Mouse (Mus musculus): ENCODE measurements around the gene Serpine1. TPM values are rescaled to one million over a fixed set of nuclear protein-coding genes. Genes with fewer than 3 reads are reported as not detected.

Gene Serpine1
- total RNA-seq, 4 experiments from 2014 or later: 33.2 to 59.2 (median 47.4) TPM

DNA sequence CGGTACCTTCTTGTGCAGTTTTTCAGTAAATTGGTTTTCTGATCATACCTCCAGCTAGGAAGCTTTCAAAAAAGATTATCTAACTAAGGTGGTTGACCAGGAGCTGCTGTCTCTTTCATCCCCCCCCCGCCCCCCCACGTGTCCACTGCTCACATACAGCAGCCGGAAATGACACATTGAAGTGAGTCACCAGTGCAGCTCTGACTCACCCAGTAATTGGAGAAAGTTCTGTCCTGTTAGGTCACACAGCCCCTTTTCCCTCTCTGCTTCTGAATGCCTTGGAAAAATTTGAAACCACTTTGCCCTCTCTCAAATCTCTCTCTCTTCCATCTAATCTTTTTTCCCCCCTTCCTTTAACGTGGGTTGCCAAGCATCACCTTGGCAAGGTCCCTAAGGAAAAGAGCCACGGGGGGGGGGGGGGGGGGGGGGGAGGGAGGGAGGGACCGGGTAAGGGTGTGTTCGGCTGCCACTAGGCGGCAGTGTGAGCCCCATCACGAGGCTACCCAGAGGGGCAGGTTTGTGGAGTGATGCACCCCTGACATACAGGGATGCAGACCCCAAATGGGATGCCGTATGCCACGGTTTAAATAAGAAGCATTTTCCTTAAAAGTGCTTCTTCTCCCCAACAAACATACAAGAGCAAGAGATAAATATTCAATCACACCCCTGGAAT, 10.1 kb downstream of the Serpine1 start:
- DNase-seq (ENCODE audit: low spot score): peak; percentile 30

DNA sequence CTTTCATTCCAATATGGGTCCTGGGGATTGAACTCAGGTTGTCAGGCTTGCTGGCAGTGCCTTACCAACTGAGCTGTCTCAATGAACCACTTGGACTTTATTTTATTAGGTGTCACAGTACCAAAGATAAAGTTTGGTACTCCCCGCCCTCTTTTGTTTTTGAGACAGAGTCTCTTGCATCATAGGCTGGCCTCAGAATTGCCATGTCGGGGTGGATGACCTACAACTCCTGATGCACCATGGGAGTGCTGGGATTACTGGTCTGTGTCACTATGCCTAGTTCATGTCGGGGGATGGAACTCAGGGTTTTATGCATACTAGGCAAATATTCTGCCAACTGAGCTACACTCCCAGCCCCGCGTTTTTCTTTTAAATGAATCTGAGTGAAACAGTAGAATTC, 17.2 kb downstream of the Serpine1 start:
- DNase-seq (ENCODE audit: low spot score): no peak

DNA sequence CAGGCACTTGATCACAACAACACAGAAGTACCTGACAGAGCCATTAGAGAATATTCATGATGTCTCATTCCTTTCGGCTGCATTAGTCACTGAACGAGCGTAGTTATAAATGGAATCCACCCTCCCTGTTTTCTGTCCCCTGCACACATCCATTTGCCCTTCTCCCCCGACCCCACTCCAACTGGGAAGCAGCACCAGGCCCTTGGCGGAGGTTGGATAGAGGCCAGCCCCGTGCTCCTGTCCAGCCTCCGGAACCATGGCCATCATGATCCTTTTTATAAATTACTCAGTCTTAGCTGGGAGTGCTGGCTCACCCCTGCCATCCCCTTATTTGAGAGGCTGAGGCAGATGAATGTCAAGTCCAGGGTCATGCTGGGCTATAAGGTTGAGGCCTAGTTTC, 17.8 kb downstream of the Serpine1 start:
- DNase-seq (ENCODE audit: low spot score): no peak

DNA sequence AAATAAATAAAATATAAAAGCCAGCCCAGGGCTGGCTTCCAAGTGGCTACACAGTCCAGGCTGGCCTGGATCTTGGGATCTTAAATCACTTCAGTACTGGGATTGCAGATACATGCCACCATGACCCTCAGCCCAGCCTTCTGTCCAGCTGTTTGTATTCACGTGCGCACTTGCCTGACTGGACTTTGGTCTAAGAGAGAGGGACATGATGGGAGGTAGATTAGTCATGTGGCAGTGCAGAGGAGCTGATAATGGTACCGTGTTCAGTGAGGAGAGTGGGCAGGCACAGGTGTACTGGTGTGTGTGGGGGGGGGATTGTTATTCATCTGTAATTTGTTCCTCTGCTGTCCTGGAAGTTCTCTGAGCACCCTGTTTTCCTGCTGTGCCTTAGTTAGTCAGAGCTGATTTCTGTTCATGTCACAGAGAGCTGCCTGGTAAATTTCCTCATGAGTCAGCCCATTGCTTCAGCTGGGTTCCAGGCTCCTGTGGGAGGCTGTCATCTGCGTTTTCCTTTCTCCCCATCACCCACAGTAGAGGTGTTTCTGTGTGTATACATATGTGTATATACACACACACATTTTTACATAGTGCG, 20.1 kb downstream of the Serpine1 start:
- DNase-seq (ENCODE audit: low spot score): no peak

DNA sequence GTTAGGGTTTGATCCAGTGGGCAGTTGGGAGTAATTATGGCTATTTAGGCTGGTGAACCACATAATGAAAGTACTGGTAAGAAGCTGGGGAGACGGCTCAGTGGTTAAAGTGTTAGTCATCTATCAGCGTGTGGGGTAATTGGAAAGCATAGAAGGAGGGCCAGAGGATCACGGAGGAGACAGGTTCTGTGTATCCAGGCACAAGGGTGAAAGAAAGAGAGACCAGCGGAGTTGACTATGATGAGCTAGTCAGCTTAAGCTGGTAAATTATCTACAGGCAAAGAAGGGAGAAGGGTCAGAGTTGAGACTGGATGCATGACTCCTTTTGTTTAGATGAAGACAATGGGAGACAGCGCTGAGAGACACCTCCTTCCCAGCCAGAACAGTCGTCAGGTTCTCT, 20.9 kb downstream of the Serpine1 start:
- DNase-seq (ENCODE audit: low spot score): no peak

DNA sequence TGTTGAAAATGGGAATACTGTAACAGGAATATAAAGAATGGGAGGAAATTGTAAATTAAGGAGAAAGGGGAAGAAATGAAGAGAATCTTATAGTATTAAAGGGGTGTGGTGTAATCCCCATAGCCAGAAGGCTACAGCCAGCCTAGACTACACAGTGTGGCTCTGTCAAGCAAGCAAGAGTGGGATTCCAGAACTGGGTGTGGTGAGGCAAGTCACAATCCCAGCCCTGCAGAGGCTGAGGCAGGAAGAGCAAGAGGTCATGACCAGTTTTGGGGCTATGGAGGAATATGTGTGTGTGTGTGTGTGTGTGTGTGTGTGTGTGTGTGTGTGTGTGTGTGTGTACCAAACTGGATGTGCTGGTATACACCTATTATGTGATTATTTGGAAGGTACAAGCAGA, 25.1 kb downstream of the Serpine1 start:
- DNase-seq (ENCODE audit: low spot score): no peak

DNA sequence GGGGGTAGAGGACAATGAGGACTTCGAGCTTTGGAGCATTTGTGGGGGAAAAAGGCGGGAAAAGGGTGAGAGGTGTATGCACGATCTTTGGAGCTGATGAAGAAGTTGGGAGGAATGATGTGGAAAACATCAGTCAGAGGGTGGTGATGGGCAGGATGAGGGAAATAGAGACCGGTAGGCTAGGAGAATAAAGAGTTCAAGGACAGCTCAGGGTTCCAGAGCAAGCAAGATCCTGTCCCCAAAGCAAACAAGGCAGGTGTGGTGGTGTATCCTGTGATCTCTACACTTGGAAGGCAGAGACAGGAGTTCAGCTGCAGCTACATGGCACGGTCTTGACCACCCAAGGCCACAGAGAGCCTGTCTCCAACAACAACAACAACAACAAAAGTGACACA, 25.7 kb downstream of the Serpine1 start:
- no peak for DNase-seq (ENCODE audit: low spot score)

DNA sequence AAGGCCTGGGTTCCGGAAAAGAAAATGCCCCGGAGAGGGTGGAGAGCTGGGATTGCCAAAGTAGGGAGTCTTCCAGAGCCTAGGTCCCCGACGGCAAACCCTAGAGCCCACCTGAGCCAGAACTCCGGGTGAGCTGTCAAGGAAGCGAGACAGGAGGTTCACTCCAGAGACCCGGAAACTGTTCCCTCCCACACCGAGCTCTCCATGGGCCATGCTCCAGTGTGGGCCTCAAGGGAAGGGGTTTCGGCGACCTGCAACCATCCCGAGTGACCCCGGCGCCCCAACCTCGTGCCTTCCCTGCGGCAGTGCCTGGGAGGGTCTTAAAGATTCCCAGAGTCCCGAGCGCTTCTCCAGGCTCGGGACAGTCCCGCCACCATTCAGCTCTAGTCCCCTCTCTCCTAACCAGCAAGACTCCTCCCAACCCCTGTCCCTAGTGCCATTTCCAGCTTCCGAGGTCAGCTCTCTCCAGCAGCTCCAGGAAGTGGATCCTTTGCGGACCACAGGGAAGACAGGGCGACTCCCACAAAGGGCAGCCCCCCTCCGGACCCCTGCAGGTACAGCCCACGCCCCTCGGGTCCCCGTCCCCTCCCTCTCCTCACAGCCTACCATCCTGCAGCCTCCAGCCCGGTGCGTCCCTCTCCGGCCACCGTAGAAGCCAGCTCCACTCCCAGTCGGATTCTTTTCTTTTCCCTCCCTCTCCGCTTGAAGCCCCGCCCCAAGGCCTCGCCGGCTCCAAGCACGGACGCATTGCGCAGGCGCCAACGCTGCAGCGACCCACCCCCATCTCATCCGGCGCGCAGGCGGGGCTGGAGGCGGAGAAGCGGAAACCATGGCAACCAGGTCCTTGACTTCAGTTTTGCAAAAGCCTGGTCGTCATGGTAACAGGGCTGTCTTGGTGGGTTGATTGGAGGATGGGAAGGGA, 26.4 kb downstream of the Serpine1 start, which contains the start of gene Ap1s1:
Ap1s1 (minus strand) TSS at position 734 of the 922 bp plus-strand sequence.
- DNase-seq (ENCODE audit: low spot score): peak; percentile 97

DNA sequence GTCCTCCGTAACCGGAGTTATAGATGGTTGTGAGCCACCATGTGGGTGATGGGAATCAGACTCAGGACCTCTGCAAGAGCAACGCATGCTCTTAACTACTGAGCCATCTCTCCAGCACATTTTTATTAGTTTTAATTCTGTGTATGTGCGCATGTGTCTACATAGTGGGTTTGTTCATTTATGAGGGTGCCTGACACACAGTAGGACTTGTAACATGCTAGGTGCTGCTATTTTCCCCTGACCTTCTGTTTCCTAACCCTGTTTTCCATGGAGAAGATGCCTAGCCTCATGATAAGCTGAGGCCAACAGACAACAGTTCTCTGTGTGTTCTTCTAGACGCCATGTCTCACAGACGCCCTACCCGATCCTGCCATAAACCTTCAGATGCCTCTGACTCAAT, 28.1 kb downstream of the Serpine1 start:
- no peak for DNase-seq (ENCODE audit: low spot score)

DNA sequence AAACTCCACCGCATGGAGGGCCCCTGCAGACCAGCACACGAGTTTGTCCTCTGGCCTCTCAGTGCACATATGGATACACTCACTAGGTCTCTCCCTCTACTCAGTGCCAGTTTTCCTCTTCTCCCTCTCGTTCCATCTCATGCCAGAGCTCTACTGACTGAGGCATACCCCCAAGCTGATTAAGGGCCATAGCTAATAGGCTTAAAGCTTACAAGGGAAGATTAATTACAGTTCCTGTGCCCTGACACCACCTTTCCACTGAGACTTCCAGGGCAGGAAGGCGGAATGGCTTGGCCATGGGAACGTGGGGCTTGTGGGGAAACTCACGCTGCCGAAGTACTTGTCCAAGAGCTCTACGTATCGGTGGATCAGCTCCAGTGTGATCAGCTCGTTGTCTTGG, 30.6 kb downstream of the Serpine1 start:
- DNase-seq (ENCODE audit: low spot score): no peak

DNA sequence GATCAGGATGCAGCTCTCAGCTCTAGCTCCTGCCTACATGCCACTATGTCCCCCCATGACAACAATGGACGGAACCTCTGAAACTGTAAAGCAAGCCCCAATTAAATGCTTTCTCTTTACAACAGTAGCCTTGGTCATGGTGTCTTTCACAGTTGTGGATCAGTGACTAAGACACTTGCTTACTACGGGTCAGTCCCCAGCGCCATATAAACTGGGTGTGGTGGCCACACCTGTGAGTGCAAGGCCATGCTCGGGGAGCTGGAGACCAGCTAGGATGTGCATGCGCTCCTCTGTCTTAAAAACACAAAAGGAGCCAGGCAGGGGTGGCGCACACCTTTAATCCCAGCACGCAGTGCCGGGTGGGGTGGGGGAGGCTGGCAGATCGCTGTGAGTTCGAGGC, 32.6 kb downstream of the Serpine1 start:
- DNase-seq (ENCODE audit: low spot score): no peak

DNA sequence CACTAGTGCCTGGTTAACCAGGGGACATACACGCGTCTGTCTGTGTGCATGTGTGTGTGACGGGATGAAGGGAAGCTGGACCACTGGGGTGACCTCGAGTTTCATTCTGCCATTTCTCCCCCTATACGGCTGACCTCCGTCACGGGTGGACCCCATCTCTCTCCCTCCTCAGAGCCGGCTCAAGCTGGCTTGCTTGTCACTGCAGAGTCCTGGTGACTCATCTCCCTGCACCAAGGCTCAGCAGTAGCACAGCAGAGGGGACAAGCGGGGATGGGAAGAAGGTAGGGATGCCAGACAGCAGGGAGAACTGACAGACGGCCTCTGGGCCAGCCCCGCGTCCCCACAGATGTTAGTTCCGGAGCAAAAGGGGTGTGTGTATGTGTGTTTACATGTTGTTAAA, 35.9 kb downstream of the Serpine1 start:
- DNase-seq (ENCODE audit: low spot score): no peak

DNA sequence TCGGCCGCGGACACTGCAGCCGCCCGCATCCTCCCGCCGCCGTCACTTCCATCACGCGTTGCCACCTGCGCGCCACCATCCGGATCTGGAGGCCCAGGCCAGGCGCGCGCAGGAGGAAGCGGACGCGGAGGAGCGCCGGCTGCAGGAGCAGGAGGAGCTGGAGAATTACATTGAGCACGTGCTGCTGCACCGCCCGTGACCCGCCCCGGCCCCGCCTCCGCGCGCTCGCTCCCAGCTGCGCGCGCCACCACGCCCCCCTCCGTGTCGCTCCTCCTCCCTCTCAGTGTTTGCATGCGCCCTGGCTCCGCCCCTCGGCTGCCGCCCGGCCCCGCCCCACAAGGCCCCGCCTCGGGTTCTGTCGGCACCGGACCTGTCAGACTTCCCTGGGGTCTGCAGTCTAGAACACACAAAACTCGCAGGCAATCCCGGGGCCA, 39.4 kb downstream of the Serpine1 start:
- peak; percentile 80 for DNase-seq (ENCODE audit: low spot score)

DNA sequence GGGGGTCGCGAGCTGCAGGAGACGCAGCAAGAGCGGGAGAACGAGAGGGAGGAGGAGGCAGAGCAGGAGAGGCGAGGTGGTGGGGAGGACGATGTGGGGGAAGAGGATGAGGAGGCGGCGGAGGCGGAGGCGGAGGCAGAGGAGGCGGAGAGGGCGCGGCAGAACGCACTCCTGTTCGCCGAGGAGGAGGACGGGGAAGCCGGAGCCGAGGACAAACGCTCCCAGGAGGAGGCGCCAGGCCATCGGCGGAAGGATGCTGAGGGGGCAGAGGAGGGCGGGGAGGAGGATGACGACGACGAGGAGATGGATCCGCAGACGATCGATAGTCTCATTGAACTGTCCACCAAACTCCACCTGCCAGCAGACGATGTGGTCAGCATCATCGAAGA, 40.0 kb downstream of the Serpine1 start:
- no peak for DNase-seq (ENCODE audit: low spot score)

DNA sequence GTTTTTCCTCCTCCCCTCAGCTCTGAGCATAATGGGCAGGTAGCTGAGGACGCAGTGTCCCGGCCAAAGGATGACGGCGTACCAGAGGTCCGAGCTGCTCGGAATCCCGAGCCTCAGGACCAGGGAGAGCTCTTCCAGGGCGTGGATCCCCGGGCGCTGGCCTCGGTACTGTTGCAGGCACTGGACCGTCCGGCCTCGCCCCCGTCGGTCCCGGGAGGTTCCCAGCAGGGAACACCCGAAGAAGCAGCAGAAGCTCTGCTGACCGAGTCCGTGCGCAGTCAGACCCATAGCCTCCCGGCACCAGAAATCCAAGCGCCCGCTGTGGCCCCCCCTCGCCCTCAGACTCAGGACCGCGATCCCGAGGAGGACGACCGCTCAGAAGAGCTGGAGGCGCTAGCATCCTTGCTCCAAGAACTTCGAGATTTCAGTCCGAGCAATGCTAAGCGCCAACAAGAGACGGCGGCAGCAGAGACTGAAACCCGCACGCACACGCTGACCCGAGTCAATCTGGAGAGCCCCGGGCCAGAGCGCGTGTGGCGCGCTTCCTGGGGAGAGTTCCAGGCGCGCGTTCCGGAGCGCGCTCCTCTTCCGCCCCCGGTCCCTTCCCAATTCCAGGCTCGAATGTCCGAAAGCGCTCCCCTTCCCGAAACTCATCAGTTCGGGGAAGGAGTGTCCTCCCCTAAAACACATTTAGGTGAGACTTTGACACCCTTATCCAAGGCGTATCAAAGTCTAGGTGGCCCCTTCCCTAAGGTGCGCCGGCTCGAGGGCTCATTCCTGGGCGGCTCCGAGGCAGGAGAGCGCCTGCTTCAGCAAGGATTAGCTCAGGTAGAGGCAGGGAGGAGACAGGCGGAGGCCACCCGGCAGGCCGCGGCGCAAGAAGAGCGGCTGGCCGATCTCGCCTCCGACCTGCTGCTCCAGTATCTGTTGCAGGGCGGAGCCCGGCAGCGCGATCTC, 40.7 kb downstream of the Serpine1 start:
- no peak for DNase-seq (ENCODE audit: low spot score)

DNA sequence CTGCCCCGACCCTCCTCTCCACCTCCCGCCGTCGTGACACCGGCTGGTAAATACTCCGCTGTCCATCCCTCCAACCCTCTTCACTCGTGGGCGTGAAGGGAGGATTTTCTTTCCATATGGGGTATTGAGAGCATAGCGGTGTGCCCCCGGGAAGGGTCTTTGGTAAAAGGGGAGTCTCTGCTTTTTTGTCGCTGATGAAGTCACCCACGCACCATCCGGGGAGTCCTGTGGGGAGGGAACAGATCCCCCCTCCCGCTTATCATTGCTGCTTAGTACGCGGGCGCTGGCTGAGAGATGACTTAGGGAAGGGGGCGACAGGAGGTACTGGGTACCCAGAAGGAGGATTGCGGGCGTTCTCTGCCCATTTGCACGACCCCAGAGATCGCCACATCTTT, 41.7 kb downstream of the Serpine1 start:
- no peak for DNase-seq (ENCODE audit: low spot score)

DNA sequence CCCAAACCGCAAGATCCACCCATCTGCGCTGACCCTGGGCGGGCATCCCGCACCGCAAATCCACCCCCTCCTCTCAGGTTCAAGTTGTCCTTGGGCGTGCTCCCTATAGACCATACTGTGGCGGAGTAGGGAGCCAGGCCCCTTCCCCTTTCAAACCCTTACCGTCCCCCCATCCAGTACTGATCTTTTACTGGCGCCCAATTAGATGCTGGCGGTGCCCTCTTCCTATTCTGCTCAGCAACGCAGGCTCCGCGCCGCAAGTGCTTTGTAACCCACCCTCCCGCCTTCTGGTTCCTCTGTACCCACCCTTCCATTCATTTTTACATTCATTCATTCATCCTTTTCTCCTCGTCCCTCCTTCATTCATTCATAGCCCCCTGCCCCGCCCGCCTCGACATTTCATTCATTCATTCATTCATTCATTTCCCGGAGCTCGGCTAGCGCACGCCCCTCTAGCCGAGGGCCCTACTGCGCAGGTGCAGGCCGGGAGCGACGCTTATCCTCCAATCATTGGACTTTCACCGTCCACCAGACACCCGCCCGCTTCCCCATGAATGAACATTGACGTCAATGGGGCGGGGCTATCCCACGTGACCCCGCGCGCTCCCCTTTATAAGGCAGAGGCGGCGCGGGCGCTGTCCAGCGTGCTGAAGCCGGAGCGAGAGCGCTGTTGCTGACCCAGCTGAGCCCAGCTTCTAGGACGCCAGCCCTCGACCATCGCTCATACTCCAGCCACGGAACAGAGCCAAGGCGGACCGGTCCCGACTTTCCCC, 42.2 kb downstream of the Serpine1 start:
- DNase-seq (ENCODE audit: low spot score): peak; percentile 91

DNA sequence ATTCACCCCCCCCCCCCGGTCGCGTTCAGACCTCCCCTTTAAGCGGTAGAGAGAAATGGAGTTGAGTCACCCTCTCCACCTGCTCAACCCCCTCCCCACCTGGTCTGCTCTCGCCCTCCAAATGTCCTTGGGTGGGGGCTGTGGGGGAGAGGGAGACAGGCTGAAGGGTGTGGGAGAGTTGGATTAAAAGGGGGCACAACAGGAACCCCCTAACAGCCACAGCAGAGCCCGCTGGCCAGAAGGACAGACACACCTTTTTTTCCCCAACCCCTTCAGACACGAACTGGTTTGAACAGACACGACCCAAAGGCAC, 42.8 kb downstream of the Serpine1 start:
- no peak for DNase-seq (ENCODE audit: low spot score)

DNA sequence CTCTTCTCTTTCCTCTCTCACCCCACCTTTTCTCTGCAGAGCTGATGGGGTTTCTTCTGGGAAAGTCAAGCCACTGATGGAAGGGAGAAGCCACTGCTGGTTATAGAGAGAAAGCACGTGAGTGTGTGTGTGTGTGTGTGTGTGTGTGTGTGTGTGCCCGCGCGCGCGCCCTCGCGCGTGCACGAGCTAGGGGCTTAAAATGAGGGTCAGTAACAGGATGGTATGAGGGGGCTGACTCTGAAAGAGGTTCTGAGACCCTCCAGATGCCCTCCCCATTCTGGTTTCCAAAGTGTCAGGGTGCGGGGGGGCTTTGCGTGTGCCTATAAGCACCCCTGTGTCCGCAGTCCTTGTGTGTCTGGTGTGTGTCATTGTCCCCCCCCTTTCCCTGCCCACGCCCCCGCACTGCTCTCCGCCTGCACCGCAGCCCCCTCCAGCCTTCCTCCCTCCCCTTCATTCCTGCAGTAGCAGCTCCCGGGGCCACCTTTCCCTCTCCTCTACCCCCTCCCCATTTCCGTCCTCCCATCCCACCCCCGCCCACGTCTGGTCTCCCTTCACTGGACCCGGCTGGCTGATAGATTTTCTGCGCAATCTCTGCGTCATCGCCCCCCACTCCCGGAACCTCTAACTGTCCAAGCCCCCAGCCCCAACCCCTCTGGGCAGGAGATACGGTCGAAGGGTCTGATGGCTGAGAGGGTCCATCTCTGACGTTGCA, 43.4 kb downstream of the Serpine1 start:
- DNase-seq (ENCODE audit: low spot score): no peak

DNA sequence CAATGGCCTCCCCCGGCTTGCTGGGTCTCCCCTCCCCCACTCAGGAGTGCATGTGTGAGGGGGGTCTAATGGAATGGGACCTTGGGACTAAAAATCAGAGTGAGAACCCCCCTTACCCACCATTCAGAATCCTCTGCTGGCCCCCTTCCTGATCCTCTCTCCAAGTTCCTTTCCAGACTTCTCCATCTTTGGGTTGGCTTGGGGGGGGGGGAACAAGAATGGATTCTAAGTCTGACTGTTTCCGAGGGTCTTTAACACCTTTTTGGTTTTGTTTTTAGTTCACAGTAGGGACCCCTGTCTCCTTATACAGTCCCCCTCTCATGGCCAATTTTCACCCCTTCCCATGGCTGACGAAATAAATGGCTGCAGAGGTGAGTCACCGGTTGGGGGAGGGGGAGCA, 46.0 kb downstream of the Serpine1 start, which contains the start of gene Vgf:
Vgf (plus strand) TSS at position 301 of the 400 bp plus-strand sequence.
- DNase-seq (ENCODE audit: low spot score): no peak

All from heart, adult 8-10 months (tissue).